Mouse (Mus musculus) layer of hippocampus, postnatal 36 days (tissue): ENCODE data around the gene Atp9a. TPM values are rescaled to one million over a fixed set of nuclear protein-coding genes. Genes with fewer than 3 reads are reported as not detected.

ENCODE experiments used
- DNase-seq, 2 experiments: peaks; one replicate each; pipeline ENCODE4 v3.0.0; 2022
- total RNA-seq, 2 experiments: library from RNA; stranded (reverse); gene quantifications; 2 replicates each; pipeline ENCODE4 v1.2.3; 2021

Atp9a gene
- total RNA-seq, 2 experiments from 2014 or later = 342 to 346 TPM

- no peak for DNase-seq
These were observed 107.3 kb downstream of the Atp9a start for GRCm38 (mm10) chr2:168634881-168635280.

DNA sequence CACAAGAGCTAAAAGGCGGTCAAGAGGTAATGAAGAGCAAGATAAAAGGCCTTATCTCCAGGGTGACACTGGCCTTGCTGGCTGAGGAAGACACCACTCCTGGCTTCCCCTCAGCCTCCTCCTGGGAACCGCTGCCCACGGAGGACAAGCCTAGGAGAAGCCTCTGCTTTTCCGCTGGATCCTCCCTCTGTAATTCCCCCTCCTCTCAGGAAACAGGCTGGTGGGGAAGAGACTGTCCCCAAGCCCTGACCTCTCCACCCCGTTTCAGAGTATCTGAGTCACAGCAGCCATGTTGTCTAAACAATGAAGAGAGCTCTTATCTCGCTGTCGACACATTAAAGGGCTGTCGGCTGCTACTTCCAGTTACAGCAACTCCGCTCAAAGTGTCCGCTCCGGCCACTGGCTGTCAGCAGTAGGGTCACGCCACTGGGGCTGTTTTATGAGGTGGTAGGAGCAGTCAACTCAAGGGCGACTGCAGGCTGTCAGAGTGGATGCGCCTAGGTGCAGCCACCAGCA is 108.8 kb downstream of the Atp9a start:
- no peak for DNase-seq

DNA sequence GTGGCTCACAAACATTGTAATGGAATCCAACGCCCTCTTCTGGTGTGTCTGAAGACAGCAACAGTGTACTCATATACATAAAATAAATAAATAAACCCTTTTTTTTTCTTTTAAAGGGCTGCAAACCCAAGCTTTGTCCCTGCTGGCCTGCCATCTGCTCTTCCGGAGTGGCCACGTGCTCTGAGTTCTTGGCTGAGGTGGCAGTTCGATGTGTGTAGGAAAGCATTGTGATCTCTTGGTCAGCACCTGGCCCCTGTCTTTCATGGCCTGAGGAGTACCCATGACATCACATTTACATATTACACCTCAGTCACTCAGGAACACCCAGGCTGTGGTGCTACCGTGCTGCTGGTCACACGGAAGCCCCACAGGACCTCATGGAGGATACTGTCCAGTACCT is 109.7 kb downstream of the Atp9a start:
- DNase-seq = no peak

DNA sequence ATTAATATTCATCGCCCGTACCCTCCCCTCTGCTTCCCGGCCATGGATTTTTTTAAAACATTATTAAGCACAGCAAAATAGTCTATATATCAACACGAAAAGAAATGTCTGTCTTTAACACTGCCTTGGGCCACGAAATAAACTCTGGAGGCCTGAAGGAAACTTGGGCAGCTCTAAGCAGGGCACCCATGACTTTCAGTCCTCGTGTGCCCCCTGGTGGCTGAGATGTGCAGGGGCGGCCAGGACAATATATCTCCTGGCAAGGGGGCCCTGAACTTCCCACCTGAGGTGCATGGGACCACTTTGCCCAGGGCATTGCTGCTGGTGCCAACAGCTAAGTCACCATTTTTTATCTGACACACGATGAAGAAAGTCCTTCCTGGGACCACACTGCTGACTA is 113.4 kb downstream of the Atp9a start:
- peak; percentile 76 for DNase-seq

DNA sequence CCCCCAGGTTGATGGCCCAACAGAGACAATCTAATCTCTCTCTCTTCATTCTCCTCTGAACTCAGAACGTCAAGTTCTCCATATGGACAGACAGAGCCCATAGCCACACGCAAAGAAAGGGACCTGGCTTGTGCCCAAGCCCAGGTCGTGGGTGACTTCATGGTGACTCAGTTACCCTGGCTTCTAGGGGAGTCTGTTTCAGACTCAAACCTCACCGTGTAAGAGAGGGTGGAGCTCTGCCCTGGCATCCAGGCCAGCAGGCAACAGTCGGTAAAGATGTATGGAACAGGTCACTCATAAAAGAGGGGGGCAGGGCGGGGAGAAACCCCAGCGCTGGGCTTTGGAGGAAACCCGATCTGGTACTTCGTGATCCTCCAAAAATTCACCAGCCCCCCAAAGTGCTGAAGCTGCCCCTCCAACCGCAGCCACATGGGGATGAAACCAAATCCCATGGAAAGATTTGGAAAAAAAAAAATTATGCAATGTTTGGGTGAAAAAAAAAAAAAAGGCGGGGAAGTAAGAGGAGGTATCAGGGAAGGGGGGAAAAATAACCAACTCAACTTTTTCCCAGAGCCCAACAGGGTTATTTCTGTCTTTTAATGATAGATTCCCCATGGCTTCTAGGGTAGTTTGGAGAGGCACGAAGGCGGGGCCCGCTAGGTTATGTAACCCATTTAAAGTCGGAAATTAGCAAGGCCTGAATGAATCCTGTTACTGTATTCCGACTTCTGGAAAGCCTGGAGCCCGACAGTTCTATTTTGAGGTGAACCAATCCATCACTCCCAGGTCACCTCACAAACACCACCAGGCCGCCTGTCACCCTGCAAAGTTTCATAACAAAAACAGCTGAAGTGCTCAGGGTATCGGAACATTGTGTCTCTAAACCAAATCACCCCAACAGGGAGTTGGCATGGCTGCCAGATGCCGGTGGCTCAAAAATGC is 114.1 kb downstream of the Atp9a start:
- no peak for DNase-seq

- no peak for DNase-seq
These were observed 115.8 kb downstream of the Atp9a start for GRCm38 (mm10) chr2:168626385-168626784.

GRCm38 (mm10) chr2:168625091-168625490 is 117.1 kb downstream of the Atp9a start:
- DNase-seq = no peak

DNA sequence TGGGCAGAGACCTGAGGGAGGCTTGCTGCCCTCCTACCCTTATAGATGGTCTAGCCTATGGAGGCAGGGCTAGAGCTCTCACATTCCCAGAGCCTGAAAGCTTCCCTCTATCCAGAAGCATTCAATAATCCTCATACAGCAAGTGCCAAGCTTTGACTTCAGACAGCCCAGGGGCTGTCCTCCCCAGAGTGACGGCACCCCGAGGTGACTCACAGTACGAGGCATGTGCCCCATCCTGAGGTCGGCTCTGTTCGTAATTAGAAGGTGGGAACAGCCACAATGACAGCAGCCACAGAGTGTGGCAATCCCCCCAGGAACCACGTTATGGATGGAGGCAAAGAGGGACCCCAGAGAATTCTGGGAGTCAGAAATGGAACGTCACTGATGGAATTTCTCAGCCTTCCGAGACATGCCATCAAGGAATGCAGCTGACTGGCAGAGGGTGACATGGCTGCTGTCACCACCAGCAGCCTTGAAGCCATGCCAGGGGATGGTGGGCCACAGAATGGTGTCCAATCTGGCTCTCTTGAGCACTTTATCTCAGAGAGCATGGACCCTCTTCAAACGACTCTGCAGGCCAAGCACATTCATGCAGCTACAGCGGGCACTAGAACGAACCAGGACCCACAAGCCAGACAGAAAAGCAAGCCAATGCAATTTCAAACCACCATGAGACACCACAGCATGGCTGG is 121.0 kb downstream of the Atp9a start:
- no peak for DNase-seq

- no peak for DNase-seq
These were observed 123.9 kb downstream of the Atp9a start for GRCm38 (mm10) chr2:168618205-168618717.

- DNase-seq = no peak
These were observed 127.0 kb downstream of the Atp9a start for GRCm38 (mm10) chr2:168615160-168615559.

DNA sequence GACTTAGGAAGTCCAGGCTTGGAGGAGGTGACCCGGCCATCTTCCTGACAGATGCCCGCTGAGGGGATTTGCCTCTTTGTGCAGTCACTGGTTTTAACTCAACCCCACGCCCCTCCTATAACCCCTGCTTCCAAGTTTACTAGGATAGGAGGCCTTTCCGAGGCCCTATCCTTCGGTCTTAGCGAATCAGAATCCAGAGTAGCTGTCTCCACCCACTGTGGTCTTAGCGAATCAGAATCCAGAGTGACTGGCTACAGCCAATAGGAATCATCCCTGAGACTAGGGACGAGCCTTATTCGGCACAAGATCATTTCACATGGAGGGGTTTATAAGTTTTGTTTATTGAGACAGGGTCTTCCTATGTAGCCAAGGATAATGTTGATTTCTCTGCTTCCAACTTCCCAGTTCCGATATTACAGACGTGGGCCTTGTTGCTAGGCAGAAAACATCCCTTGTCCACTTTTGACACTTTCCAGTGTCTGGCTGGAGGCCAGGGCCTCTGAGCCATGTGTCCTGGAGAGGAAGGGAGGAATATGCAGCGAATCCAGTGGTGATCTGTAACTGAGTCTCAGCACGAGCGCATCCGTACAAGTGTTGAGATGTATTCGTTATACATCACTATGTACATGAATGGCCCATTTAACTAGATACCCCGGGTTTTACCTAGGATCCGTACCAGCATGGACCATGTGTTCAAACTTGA is 127.9 kb downstream of the Atp9a start:
- no peak for DNase-seq

- no peak for DNase-seq
These were observed 128.9 kb downstream of the Atp9a start for GRCm38 (mm10) chr2:168613092-168613880.

DNA sequence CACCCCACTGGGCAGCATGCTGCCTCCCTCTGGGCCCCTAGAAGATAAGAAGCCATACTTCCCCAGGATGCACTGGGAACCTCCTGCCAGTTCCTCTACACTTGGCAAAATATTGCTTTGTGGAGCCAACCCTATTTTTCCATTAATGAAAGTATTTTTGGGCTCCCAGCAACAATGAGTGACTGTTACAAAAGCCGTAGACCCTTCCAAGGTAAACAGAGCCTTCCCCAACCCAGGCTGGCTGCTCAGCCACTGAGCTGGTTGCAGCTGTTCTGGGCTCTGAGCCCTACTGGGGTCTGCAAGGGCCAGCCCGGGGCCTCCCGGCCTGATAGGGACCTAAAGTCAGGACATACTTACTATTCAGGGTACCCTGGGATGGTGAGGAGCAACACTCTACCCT is 131.3 kb downstream of the Atp9a start:
- DNase-seq = no peak

DNA sequence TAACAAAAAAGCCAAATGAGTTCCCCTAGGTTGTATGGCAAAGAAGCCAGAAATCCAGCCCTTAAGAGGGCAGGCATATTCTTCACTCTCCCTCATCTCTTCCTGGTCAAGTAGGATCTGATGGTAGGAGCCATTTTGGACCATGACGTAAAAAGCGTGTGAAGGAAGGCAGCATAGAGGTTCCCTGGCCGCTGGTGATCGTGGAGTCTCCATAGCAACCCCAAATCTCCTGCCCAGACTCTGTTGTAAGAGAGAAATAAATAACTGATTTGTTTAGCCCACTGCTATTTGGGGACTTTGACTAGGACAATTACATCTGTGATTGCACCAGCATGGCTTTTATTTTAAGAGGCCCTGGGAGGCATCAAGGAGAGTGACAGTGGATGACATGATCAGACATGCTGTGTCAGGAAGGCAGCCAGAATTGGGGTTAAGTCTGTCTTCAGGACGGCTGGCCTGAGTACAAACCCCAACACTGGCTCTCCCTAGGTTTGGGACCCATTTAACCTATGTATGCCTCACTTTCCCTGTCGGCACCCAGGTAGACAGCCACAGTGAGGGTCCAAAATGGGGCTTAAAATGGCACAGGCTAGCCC is 132.5 kb downstream of the Atp9a start:
- DNase-seq = no peak

GRCm38 (mm10) chr2:168608125-168608564 is 134.1 kb downstream of the Atp9a start:
- DNase-seq = no peak

DNA sequence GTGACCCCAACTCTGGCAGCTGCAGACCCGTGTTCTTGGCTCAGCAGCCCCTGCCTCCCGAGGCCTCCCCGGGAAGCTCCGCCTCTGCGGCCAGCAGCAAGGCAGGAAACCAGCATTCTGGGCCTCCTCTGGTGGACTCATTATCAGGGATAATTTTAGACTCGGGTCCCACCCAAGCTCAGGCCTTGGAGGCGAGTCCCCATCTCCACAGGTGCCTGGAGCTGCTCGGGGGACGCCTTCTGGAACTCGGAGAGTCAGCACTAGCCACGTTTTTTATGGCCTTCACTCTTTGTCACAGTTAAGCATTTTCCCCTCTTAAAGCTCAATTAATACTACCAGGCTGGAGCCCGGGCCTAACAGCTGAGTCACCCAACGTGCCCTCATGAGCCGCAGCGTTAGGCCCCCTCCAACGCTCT is 137.5 kb downstream of the Atp9a start:
- DNase-seq = no peak

DNA sequence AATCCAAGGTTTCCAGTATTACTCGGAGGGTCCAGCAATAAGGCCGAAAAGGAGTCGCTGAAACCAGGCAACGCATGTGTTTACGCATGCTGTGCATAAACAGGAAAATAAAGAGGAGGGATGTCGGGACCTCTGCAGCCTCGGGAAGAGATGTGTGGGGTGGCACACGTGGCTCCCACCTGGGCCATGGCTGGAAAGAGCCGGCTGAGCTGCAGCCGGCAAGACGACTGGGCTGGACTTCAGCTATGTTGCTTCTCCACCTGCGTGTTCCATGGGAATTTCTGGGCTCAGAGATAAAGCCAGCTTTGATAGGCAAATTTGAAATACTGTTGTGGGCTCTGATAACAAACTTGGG is 139.8 kb downstream of the Atp9a start:
- DNase-seq = no peak

DNA sequence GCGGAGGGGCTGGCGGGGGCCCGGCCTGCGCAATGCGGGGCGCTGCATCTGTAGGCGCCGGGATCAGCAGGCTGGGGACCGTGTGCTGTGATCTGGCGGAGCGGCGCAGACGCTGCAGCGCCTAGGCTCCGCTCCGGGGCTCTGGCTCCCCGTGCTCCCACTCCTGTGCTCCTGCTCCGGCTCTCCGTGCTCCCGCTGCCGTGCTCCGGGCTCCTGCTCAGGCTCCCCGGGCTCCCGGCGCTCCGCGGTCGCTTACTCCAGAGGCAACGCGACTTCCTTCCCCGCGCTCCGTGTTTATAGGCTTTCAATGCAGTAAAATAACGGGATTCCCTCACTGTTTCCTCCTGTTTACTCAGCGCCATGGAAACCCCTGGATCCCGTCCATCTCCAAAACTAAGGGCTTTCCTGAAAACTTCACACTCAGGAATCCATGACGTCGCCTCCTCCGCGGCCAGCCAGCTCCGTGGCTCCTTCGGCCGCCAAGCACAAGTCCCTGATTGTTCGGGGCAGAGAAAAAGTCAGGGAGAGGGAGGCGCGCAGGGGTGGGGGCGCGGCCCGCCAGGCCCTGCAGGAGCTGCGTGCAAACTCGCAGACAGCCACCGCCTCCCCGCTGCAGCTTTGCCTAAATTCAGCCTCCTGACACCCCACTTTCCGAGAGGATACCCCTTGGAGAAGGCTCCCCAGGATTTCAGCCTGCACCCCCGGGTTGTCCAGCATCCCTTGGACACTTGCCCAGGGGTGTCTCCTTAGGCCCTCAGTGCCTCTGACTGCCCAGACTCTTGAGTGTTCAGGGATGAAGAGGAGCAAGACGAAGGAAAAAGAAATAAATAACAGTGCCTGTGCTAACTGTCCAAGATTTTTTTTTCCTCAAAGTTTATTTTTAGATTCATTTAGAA is 140.5 kb downstream of the Atp9a start, which contains the start of gene Nfatc2:
Gene Nfatc2, minus strand, starts transcription at position 167 of the 896 bp plus-strand sequence.
- peak; percentile 68 to 73 for DNase-seq

DNA sequence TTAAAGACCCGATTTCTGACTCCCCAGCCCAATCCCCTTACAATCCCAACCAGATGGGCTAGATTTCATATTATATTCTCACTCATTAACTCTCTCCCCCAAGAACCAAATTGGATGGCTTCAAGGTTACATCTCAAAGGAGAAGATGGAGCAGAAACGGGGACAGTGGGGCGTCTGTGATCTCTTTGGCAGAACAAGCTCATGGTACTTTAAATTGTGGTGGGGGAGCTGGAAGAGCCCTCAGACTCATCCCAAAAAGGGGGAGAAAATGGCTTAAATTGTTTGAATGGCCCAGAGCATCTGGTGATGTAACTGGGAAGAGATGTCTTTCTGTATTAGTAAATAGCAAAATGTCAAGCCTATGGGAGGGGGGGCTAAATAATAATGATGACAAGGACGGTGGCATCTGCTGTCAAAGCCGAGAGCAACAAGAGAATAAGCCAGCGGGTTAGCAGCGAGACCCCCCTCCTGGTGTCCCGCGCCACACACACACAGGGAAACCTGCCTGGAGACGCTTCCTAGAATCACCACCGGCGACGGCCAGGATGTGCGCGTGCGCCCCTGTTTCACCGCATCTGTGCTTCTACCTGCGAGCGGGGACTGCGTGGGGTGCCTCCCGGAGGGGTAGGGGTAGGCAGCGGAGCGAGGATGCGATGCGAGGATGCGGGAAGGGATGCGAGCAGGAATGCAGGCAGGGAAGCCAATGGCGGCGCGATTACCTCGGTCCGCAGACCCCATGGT is 141.3 kb downstream of the Atp9a start:
- peak; percentile 49 to 61 for DNase-seq
